Mouse (Mus musculus) CH12.LX (cell line): ENCODE data around the gene Slc9a2. TPM values are rescaled to one million over a fixed set of nuclear protein-coding genes. Genes with fewer than 3 reads are reported as not detected.

Source experiments
- DNase-seq: peaks from one replicate; pipeline ENCODE4 v3.0.0-alpha.2; 2013; ENCODE audit errors: extremely low read depth
- H3K27ac ChIP-seq: 2 replicates; pipeline ENCODE4 v1.5.1; 2012; ENCODE audit warnings: low read depth, mild to moderate bottlenecking, control low read depth, moderate library complexity; ENCODE audit not compliant: insufficient read depth
- H3K27me3 ChIP-seq: replicated peaks from 2 replicates; pipeline ENCODE3; 2012; ENCODE audit warnings: inconsistent platforms
- H3K36me3 ChIP-seq, 2 experiments: replicated peaks in 1 of 2; 2 replicates each; pipeline versions ENCODE3 to v1.6.1; 2012; ENCODE audit warnings: inconsistent platforms in 1 of 2, low read length in 1 of 2, mild to moderate bottlenecking in 1 of 2, mixed read lengths in 1 of 2, moderate library complexity in 1 of 2; ENCODE audit not compliant: control insufficient read depth in 1 of 2, insufficient read depth in 1 of 2
- H3K4me1 ChIP-seq, 2 experiments: 2 replicates each; pipeline ENCODE4 v1.6.1; 2012; ENCODE audit warnings: inconsistent platforms in 1 of 2, moderate library complexity in 1 of 2; ENCODE audit not compliant: insufficient read depth in 2 of 2, control insufficient read depth in 1 of 2
- H3K4me2 ChIP-seq: 2 replicates; pipeline ENCODE4 v1.6.1; 2012; ENCODE audit warnings: low read depth, mild to moderate bottlenecking, control low read depth; ENCODE audit not compliant: poor library complexity, insufficient read depth, severe bottlenecking
- H3K4me3 ChIP-seq, 3 experiments: fragments of 150-350 bp in 1 of 3; sonication (generic) in 1 of 3; replicated peaks in 1 of 3; 2 replicates each; pipeline versions ENCODE3 to v1.5.1; 2011 to 2012; ENCODE audit warnings: low read depth in 2 of 3, low read length in 2 of 3, mild to moderate bottlenecking in 2 of 3, moderate library complexity in 2 of 3, control low read depth in 1 of 3, improper control_type of control experiment in 1 of 3, inconsistent platforms in 1 of 3, mixed read lengths in 1 of 3; ENCODE audit not compliant: poor library complexity in 1 of 3
- H3K79me2 ChIP-seq: replicated peaks from 2 replicates; pipeline ENCODE4 v1.6.1; 2012; ENCODE audit warnings: mild to moderate bottlenecking, moderate library complexity; ENCODE audit not compliant: control insufficient read depth, poor library complexity, insufficient read depth, severe bottlenecking; ENCODE audit errors: extremely low read depth
- H3K9ac ChIP-seq: 2 replicates; pipeline ENCODE4 v1.6.1; 2012; ENCODE audit warnings: low read depth, mild to moderate bottlenecking, control low read depth, moderate library complexity; ENCODE audit not compliant: insufficient read depth
- H3K9me3 ChIP-seq: replicated peaks from 2 replicates; pipeline ENCODE3; 2012; ENCODE audit warnings: low read length, inconsistent platforms, mixed read lengths
- CHD1 ChIP-seq: IDR thresholded peaks from 2 replicates; pipeline ENCODE4 v1.6.1; 2012; ENCODE audit warnings: low read depth, low read length, improper control_type of control experiment, inconsistent platforms
- E2F4 ChIP-seq: IDR thresholded peaks from 2 replicates; pipeline ENCODE4 v1.6.1; 2011; ENCODE audit warnings: low read depth, low read length, improper control_type of control experiment; ENCODE audit not compliant: insufficient replicate concordance
- JUN ChIP-seq: IDR thresholded peaks from 2 replicates; pipeline ENCODE4 v1.6.1; 2011; ENCODE audit warnings: low read depth, mild to moderate bottlenecking, low read length, improper control_type of control experiment, moderate library complexity; ENCODE audit not compliant: insufficient read depth
- KAT2A ChIP-seq: IDR thresholded peaks from 2 replicates; pipeline ENCODE4 v1.6.1; 2012; ENCODE audit warnings: low read length, improper control_type of control experiment, inconsistent platforms; ENCODE audit not compliant: insufficient replicate concordance
- MAFK ChIP-seq: IDR thresholded peaks from 2 replicates; pipeline ENCODE4 v1.6.1; 2011; ENCODE audit warnings: low read length, improper control_type of control experiment; ENCODE audit not compliant: insufficient replicate concordance
- MAX ChIP-seq: IDR thresholded peaks from 2 replicates; pipeline ENCODE4 v1.6.1; 2011; ENCODE audit warnings: low read length, improper control_type of control experiment
- MEF2A ChIP-seq: IDR thresholded peaks from 2 replicates; pipeline ENCODE4 v1.6.1; 2014; ENCODE audit warnings: low read depth, mild to moderate bottlenecking, inconsistent platforms, low read length, improper control_type of control experiment, borderline replicate concordance
- MXI1 ChIP-seq: IDR thresholded peaks from 2 replicates; pipeline ENCODE4 v1.6.1; 2011; ENCODE audit warnings: mild to moderate bottlenecking, low read depth, low read length, improper control_type of control experiment
- MYC ChIP-seq: IDR thresholded peaks from 2 replicates; pipeline ENCODE4 v1.6.1; 2011; ENCODE audit warnings: low read depth, mild to moderate bottlenecking, improper control_type of control experiment, low read length
- NELFE ChIP-seq: IDR thresholded peaks from 2 replicates; pipeline ENCODE4 v1.6.1; 2011; ENCODE audit warnings: low read depth, low read length, improper control_type of control experiment
- NRF1 ChIP-seq: IDR thresholded peaks from 2 replicates; pipeline ENCODE4 v1.6.1; 2014; ENCODE audit warnings: low read depth, mild to moderate bottlenecking, inconsistent platforms, low read length, improper control_type of control experiment, moderate library complexity
- SIN3A ChIP-seq: IDR thresholded peaks from 2 replicates; pipeline ENCODE4 v1.6.1; 2012; ENCODE audit warnings: low read length, improper control_type of control experiment, inconsistent platforms
- ZC3H11A ChIP-seq: IDR thresholded peaks from 2 replicates; pipeline ENCODE4 v1.6.1; 2012; ENCODE audit warnings: low read depth, mild to moderate bottlenecking, inconsistent platforms, low read length, improper control_type of control experiment
- dilution Hi-C: fragments of 300-500 bp; cut with MboI; formaldehyde crosslinking; loops from 2 replicates; pipeline ENCODE4 v1.14.3; 2020; ENCODE audit warnings: low sequenced_read_pairs; ENCODE audit not compliant: extremely low pct_unique_long_range_greater_than_20kb, extremely low pct_ligation_motif_present
- in situ Hi-C: fragments of 300-500 bp; cut with MboI; formaldehyde crosslinking; loops from 3 replicates; pipeline ENCODE4 v1.14.3; 2019; ENCODE audit warnings: low sequenced_read_pairs, low pct_ligation_motif_present, low pct_unique_long_range_greater_than_20kb, mixed read lengths
- polyA plus RNA-seq: library from polyadenylated mRNA; unstranded; fragments of >175 nt; gene quantifications from 2 replicates; pipeline ENCODE4 v1.2.1, GENCODE M21; 2012; ENCODE audit warnings: low read depth; ENCODE audit not compliant: insufficient read length
- total RNA-seq, 2 experiments: library from RNA; depleted of rRNA; stranded (reverse); fragments of 300-350 nt in 1 of 2; fragments of >200 nt in 1 of 2; gene quantifications; 2 replicates each; pipeline ENCODE4 v1.2.3; 2012 to 2014

Slc9a2 gene
- total and polyA plus RNA-seq, 3 experiments = not detected

DNA sequence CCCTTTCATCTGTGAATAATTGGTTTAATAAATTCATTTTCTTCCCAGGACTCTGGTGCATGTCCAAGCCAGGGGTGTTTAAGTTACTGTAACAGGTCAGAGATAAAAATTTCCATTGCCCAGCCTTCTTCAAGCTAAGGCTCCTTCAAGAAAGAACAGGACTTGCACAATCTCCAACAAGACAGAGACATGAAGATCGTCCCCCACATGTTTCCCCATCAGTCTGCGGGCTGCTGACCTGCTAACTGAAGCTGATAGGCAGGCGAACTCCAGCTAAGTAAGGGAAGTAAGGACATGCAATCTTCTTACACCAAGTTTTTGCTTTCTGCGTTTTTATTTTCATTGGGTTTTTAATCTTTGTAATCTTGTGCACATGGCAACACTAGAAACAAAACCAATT is 45.8 kb upstream of the Slc9a2 start:
- no peaks in the 10 kb centered on the region for H3K36me3 ChIP-seq
- H3K9me3 ChIP-seq = no peaks in the 10 kb centered on the region
- TF ChIP-seq NELFE = no peak
- H3K27ac ChIP-seq = no peak overlapping the region
- H3K79me2 ChIP-seq = no peaks in the 10 kb centered on the region
- in situ Hi-C loops (no loop called here), dilution Hi-C loops (no loop called here)
- no peak overlapping the region for H3K9ac ChIP-seq
- no peaks in the 10 kb centered on the region for H3K4me1 ChIP-seq
- H3K4me2 ChIP-seq = no peak overlapping the region
- no peak for DNase-seq
- H3K27me3 ChIP-seq = no peaks in the 10 kb centered on the region
- no peak overlapping the region for H3K4me3 ChIP-seq

DNA sequence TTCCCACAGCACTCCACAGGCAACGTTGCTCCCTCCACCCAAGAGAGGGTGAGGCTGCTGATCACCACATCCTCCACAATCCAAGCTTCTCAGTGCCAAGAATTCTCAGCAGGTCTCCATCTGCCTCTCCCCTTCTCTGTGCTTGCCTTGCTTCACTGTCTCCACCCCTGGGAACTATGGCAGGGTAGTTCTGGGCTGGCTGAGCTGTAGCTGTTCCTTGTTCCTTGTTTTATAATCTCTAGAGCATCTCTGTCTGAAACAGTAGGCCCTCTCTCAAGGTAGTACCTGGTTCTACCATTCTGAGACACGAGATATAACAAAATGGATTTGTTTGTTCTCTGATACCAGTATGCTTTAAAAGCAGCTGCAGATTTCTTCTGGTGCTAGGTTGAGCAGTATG is 32.1 kb upstream of the Slc9a2 start:
- no peaks in the 10 kb centered on the region for H3K79me2 ChIP-seq
- no peaks in the 10 kb centered on the region for H3K4me1 ChIP-seq
- H3K27me3 ChIP-seq = no peaks in the 10 kb centered on the region
- H3K9ac ChIP-seq = no peak overlapping the region
- no peak overlapping the region for H3K27ac ChIP-seq
- no peak overlapping the region for H3K4me3 ChIP-seq
- dilution Hi-C loops (no loop called here), in situ Hi-C loops (no loop called here)
- no peak overlapping the region for H3K4me2 ChIP-seq
- no peak for DNase-seq
- no peaks in the 10 kb centered on the region for H3K9me3 ChIP-seq
- no peaks in the 10 kb centered on the region for H3K36me3 ChIP-seq
- TF ChIP-seq NRF1 (no peak), NELFE (no peak), SIN3A (no peak), MAFK (no peak), MXI1 (no peak), MAX (no peak), MYC (no peak), E2F4 (no peak), KAT2A (no peak)

- no peak for DNase-seq
- Histone ChIP-seq H3K9ac (no peak overlapping the region), H3K9me3 (no peaks in the 10 kb centered on the region), H3K4me3 (no peak overlapping the region), H3K27me3 (no peaks in the 10 kb centered on the region), H3K79me2 (no peaks in the 10 kb centered on the region), H3K36me3 (no peaks in the 10 kb centered on the region), H3K4me2 (no peak overlapping the region), H3K4me1 (no peaks in the 10 kb centered on the region), H3K27ac (no peak overlapping the region)
- in situ Hi-C loops (loop anchor here (10.0 to 25.0 kb wide), 2 partner anchors 66 to 264 kb away; partner anchors contain the start of gene Slc9a4), dilution Hi-C loops (no loop called here)
- TF ChIP-seq CHD1 = no peak
- no peak for TF ChIP-seq JUN
- no peak for TF ChIP-seq MEF2A
- TF ChIP-seq ZC3H11A = no peak
Measured at GRCm38 (mm10) chr1:40650803-40651497, 29.4 kb upstream of the Slc9a2 start.
